8 mouse cellular contexts compared by ENCODE assay signal in genomic region chr10:60349056-60349455, GRCm38 (mm10). TPM values are rescaled to one million over a fixed set of nuclear protein-coding genes. Genes with fewer than 3 reads are reported as not detected.
DNase-seq lines count a peak whose midpoint lies in the region; ATAC-seq and TF ChIP-seq lines count a peak whose summit lies in the region.

No protein-coding gene starts in this region.

- H3K36me3 ChIP-seq in myocyte (ENCODE audit: control insufficient read depth, insufficient read depth), result no peaks in the 10 kb centered on the region
- H3K36me3 ChIP-seq in forebrain, embryonic 12.5 days (replicated peaks), result no peaks in the 10 kb centered on the region

- peaks cover 41% of the 10 kb centered on the region for H3K4me1 ChIP-seq in forebrain, embryonic 12.5 days
- no peaks in the 10 kb centered on the region for H3K4me1 ChIP-seq in cerebellum, adult 2 months (ENCODE audit: control insufficient read depth, insufficient read depth, low read length)

- H3K4me3 ChIP-seq in myocyte, result no peak overlapping the region
- no peak overlapping the region for H3K4me3 ChIP-seq in forebrain, embryonic 12.5 days (replicated peaks)
- no peak overlapping the region for H3K4me3 ChIP-seq in cerebellum, adult 2 months (replicated peaks; ENCODE audit: insufficient read depth, low read depth, low read length)

- DNase-seq in urinary bladder, postnatal 14 days (ENCODE audit: low spot score), result peak; percentile 72
- no peak for DNase-seq in urinary bladder, adult 2 months (ENCODE audit: low spot score)
- DNase-seq in kidney, postnatal 25 days, result peak; percentile 34 to 67
- no peak for DNase-seq in cerebellum, adult 2 months

- H3K79me2 ChIP-seq in myocyte (ENCODE audit: control insufficient read depth, insufficient read depth), result no peaks in the 10 kb centered on the region

- WGBS in forebrain, embryonic 12.5 days, result 39% methylated on average over 6 of the region's 6 CpGs
- 52% methylated on average over 6 of the region's 6 CpGs for WGBS in cerebellum, adult 2 months

- TF ChIP-seq CTCF in cerebellum, adult 2 months (IDR thresholded peaks at IDR 0.05; ENCODE audit: borderline replicate concordance, insufficient read depth, low read depth, low read length), result no peak

- no peak overlapping the region for H3ac ChIP-seq in myocyte (ENCODE audit: control insufficient read depth, insufficient read length)

- no peaks in the 10 kb centered on the region for H3K27me3 ChIP-seq in myocyte (ENCODE audit: control insufficient read depth, insufficient read depth, insufficient read length)
- H3K27me3 ChIP-seq in forebrain, embryonic 12.5 days, result peaks cover 36% of the 10 kb centered on the region
- H3K27me3 ChIP-seq in cerebellum, adult 2 months (ENCODE audit: control insufficient read depth, insufficient read depth, low read length), result peaks cover 2% of the 10 kb centered on the region; the same call in 1 of the 2 replicates

- ATAC-seq in granulocyte monocyte progenitor cell, adult 5-6 weeks (replicated peaks; ENCODE audit: poor library complexity, severe bottlenecking), result peak; percentile 64
- no peak for ATAC-seq in frontal cortex, adult (ENCODE audit: low TSS enrichment)
- no peak for ATAC-seq in forebrain, embryonic 12.5 days (ENCODE audit: low FRiP score)

- H3K27ac ChIP-seq in forebrain, embryonic 12.5 days, result no peak overlapping the region
- H3K27ac ChIP-seq in cerebellum, adult 2 months (ENCODE audit: insufficient read depth, low read length), result no peak overlapping the region

- H3K9ac ChIP-seq in forebrain, embryonic 12.5 days, result no peak overlapping the region

- peak overlapping the region; percentile 46 for H3K4me2 ChIP-seq in myocyte (ENCODE audit: low read depth)
- H3K4me2 ChIP-seq in forebrain, embryonic 12.5 days, result no peak overlapping the region

- no peak for TF ChIP-seq POLR2A in myocyte (IDR thresholded peaks at IDR 0.05; ENCODE audit: insufficient read length, low read depth)
- no peak for TF ChIP-seq POLR2A in cerebellum, adult 2 months (IDR thresholded peaks at IDR 0.05; ENCODE audit: borderline replicate concordance, insufficient read depth, low read length)

- H3K9me3 ChIP-seq in forebrain, embryonic 12.5 days, result no peaks in the 10 kb centered on the region

TF ChIP-seq in myocyte, 11 proteins besides CTCF, POLR2A, EP300 and RAD21:
- TF ChIP-seq SRF (IDR thresholded peaks at IDR 0.05; ENCODE audit: control insufficient read depth, insufficient read length, low read depth) (no peak), MYOD1 (IDR thresholded peaks at IDR 0.05; ENCODE audit: control insufficient read depth in 1 of 3, insufficient read length in 2 of 3, low read depth in 2 of 3) (peak in 2 of 3 experiments; percentile 27 to 49), USF1 (IDR thresholded peaks at IDR 0.05; ENCODE audit: low read depth) (no peak), TCF12 (IDR thresholded peaks at IDR 0.05; ENCODE audit: insufficient read depth, poor library complexity, severe bottlenecking) (no peak), TCF3 (IDR thresholded peaks at IDR 0.05; ENCODE audit: insufficient read length, low read depth) (no peak), REST (IDR thresholded peaks at IDR 0.05; ENCODE audit: insufficient read depth, insufficient read length) (no peak), POLR2AphosphoS2 (IDR thresholded peaks at IDR 0.05; ENCODE audit: insufficient read length, low read depth) (no peak), MAX (IDR thresholded peaks at IDR 0.05; ENCODE audit: low read depth) (no peak), CEBPB (IDR thresholded peaks at IDR 0.05; ENCODE audit: insufficient read depth, poor library complexity, severe bottlenecking) (0 out of 2 replicates have a peak, but pooled peaks have one; percentile 18), MYOG (IDR thresholded peaks at IDR 0.05; ENCODE audit: control insufficient read depth in 1 of 3, insufficient read depth in 1 of 3, insufficient read length in 2 of 3, low read depth in 2 of 3) (peak in 1 of 3 experiments; percentile 49), E2F4 (IDR thresholded peaks at IDR 0.05; ENCODE audit: insufficient read depth) (no peak)
TF ChIP-seq in myocyte: peak in this region for 3.

RNA-seq across cellular contexts. Expression of gene Vsir, which starts 2.4 kb away (rescaled TPM):
- 32.9 and 42.9 TPM in 2 replicates for polyA plus RNA-seq in urinary bladder, adult 2 months (2012; rRNA removed)
- 45.9 and 57.9 TPM in 2 replicates for total RNA-seq in granulocyte monocyte progenitor cell, adult 5-6 weeks (2014; fragmentation: Nextera tagmentation)
- 108 and 143 TPM in 2 replicates for total RNA-seq in granulocyte monocyte progenitor cell, adult 5-6 weeks (2017)
- 5.3 TPM for polyA plus RNA-seq in myocyte (2012; fragmentation: generic; extraction: Trizol)
- 1.00 and 1.3 TPM in 2 replicates for polyA plus RNA-seq in forebrain, embryonic 12.5 days (2016; fragmentation: Nextera tagmentation; extraction: Ambion mirVana)
- 15.8 and 17.0 TPM in 2 replicates for polyA plus RNA-seq in cerebellum, adult 2 months (2012; rRNA removed)

RNA-seq across cellular contexts. Expression of gene Gm17455, which starts 50.5 kb away (rescaled TPM):
- polyA plus RNA-seq in urinary bladder, adult 2 months (2012; rRNA removed), result 0.47 and 0.66 TPM in 2 replicates
- not detected in 2 replicates for total RNA-seq in granulocyte monocyte progenitor cell, adult 5-6 weeks (2014; fragmentation: Nextera tagmentation)
- total RNA-seq in granulocyte monocyte progenitor cell, adult 5-6 weeks (2017), result not detected in 2 replicates
- 20.5 TPM for polyA plus RNA-seq in myocyte (2012; fragmentation: generic; extraction: Trizol)
- 1.9 and 2.7 TPM in 2 replicates for polyA plus RNA-seq in forebrain, embryonic 12.5 days (2016; fragmentation: Nextera tagmentation; extraction: Ambion mirVana)
- polyA plus RNA-seq in cerebellum, adult 2 months (2012; rRNA removed), result 1.7 TPM in 2 replicates

Comparison
In these comparisons a context has a peak if more than half of its experiments do, and no peak if none do; other contexts are left out.
1. DNase-seq: peak in urinary bladder, postnatal 14 days (single experiment) and kidney, postnatal 25 days (2 of 2); none in urinary bladder, adult 2 months (single experiment) and cerebellum, adult 2 months (0 of 2).